Mouse (Mus musculus) layer of hippocampus, postnatal 10 days (tissue): ENCODE data around the gene Mtfp1. TPM values are rescaled to one million over a fixed set of nuclear protein-coding genes. Genes with fewer than 3 reads are reported as not detected.
"Not testable (repeated sequence)": the region's sequence is repeated elsewhere in the genome, so short reads cannot be mapped to it uniquely, and the experiment has no call there.

Experiments used
- DNase-seq, 2 experiments: peaks; one replicate each; pipeline ENCODE4 v3.0.0; 2021; ENCODE audit warnings: low spot score in 2 of 2
- long read RNA-seq: library from polyadenylated mRNA; stranded (forward); transcript quantifications from one replicate; pipeline ENCODE4 v2.0.0, GENCODE M21; 2023
- total RNA-seq, 2 experiments: library from RNA; stranded (reverse); gene quantifications; 2 replicates each; pipeline ENCODE4 v1.2.3; 2021

Gene Mtfp1
- total RNA-seq = 10 to 100 TPM; 62.5 to 66.0 TPM
- long read RNA-seq, transcript Mtfp1-201 (4 exons, 1,411 nt) = major isoform, 77 of 92 reads
- long read RNA-seq, partial matches to known transcripts = 11 of 92 reads
- long read RNA-seq, other reads (novel, unspliced or antisense) = 4 of 92 reads

- peak; percentile 54 to 66 for DNase-seq
These were observed at the start of gene Mtfp1 for GRCm38 (mm10) chr11:4095171-4096053. Gene Mtfp1 (minus strand): TSS chr11:4095445.

GRCm38 (mm10) chr11:4143281-4144062, 48.2 kb upstream of the Mtfp1 start:
- DNase-seq = peak; percentile 69 to 72

GRCm38 (mm10) chr11:4142352-4142751, 47.1 kb upstream of the Mtfp1 start:
- no peak for DNase-seq

- DNase-seq = no peak
These were observed 46.3 kb upstream of the Mtfp1 start for GRCm38 (mm10) chr11:4141505-4141904.

GRCm38 (mm10) chr11:4138964-4139363, 43.7 kb upstream of the Mtfp1 start:
- DNase-seq = no peak

GRCm38 (mm10) chr11:4134986-4135935, 40.0 kb upstream of the Mtfp1 start, which contains the start of gene Rnf215:
Gene Rnf215 (plus strand): TSS chr11:4135202.
- peak; percentile 90 to 94 for DNase-seq

- DNase-seq = no peak
These were observed 39.2 kb upstream of the Mtfp1 start for GRCm38 (mm10) chr11:4134400-4134799.

- DNase-seq = no peak
These were observed 38.2 kb upstream of the Mtfp1 start for GRCm38 (mm10) chr11:4133450-4133849.

GRCm38 (mm10) chr11:4128461-4128860, 33.2 kb upstream of the Mtfp1 start:
- not testable (repeated sequence) for DNase-seq

GRCm38 (mm10) chr11:4127059-4127458, 31.8 kb upstream of the Mtfp1 start:
- DNase-seq = no peak

GRCm38 (mm10) chr11:4123922-4124321, 28.7 kb upstream of the Mtfp1 start:
- peak; percentile 50 to 56 for DNase-seq

GRCm38 (mm10) chr11:4122742-4123579, 27.7 kb upstream of the Mtfp1 start, which contains the start of gene Sec14l2:
Gene Sec14l2 (minus strand): TSS chr11:4123415.
- DNase-seq = no peak

- DNase-seq = no peak
These were observed 27.0 kb upstream of the Mtfp1 start for GRCm38 (mm10) chr11:4122226-4122625.

GRCm38 (mm10) chr11:4121691-4122090, 26.4 kb upstream of the Mtfp1 start:
- no peak for DNase-seq

GRCm38 (mm10) chr11:4119635-4120034, 24.4 kb upstream of the Mtfp1 start:
- no peak for DNase-seq

GRCm38 (mm10) chr11:4118081-4118921, 23.1 kb upstream of the Mtfp1 start:
- DNase-seq = peak; percentile 70 to 81

GRCm38 (mm10) chr11:4117372-4118071, 22.3 kb upstream of the Mtfp1 start:
- no peak for DNase-seq
